Mouse (Mus musculus) olfactory bulb, adult 2 months (tissue): Measurements from ENCODE around the gene Atp8b2. TPM values are rescaled to one million over a fixed set of nuclear protein-coding genes. Genes with fewer than 3 reads are reported as not detected.

Experiments used
- H3K27ac ChIP-seq: fragments of 200-500 bp; 2 replicates; pipeline ENCODE4 v1.5.1; 2012; ENCODE audit warnings: low read depth, low read length; ENCODE audit not compliant: insufficient read depth
- H3K4me1 ChIP-seq: fragments of 200-500 bp; 2 replicates; pipeline ENCODE4 v1.6.1; 2012; ENCODE audit warnings: low read length; ENCODE audit not compliant: control insufficient read depth, insufficient read depth
- H3K4me3 ChIP-seq: fragments of 200-500 bp; 2 replicates; pipeline ENCODE4 v1.5.1; 2012; ENCODE audit warnings: mild to moderate bottlenecking, low read depth, low read length, moderate library complexity; ENCODE audit not compliant: insufficient read depth
- CTCF ChIP-seq: fragments of 200-500 bp; IDR thresholded peaks from 2 replicates; pipeline ENCODE4 v1.5.1; 2012; ENCODE audit warnings: low read depth, mild to moderate bottlenecking, low read length, moderate library complexity; ENCODE audit not compliant: insufficient read depth
- POLR2A ChIP-seq: fragments of 200-500 bp; IDR thresholded peaks from 2 replicates; pipeline ENCODE4 v1.6.1; 2012; ENCODE audit warnings: mild to moderate bottlenecking, low read depth, low read length, moderate library complexity; ENCODE audit not compliant: insufficient read depth
- WGBS: fragments of 180-500 bp; shearing (Covaris S2); methylation state at CpG from one replicate; pipeline ENCODE4 v1.1.7; 2018; 5-methylcytosine and 5-hydroxymethylcytosine counted together
- polyA plus RNA-seq: library from polyadenylated mRNA; stranded (reverse); fragments of >200 nt; gene quantifications from 2 replicates; pipeline ENCODE4 v1.2.4, GENCODE M21; 2012; ENCODE audit warnings: low replicate concordance; ENCODE audit not compliant: missing spikeins, insufficient read depth, insufficient read length

Gene Atp8b2
- polyA plus RNA-seq, 1 experiment, result not detected

DNA sequence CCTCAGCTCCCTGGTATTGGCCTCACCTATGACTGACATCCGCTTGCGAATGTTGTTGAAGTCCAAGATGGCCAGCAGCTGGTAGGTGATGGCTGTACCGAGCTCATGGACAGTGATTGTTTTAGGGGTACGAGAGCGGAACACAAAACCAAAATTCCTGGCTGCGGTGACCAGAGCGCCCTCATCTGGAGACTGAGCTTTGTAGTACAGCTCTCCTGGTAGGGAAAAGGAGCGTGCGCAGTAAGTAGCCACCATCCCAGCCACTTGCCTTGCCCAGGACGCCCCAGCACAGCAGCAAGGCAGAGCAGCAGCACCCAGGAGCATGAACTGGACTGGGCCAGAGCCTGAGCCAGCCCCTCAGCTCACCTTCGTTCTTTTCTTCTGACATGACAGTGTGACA is 15.3 kb downstream of the Atp8b2 start:
- no peak overlapping the region for H3K27ac ChIP-seq

DNA sequence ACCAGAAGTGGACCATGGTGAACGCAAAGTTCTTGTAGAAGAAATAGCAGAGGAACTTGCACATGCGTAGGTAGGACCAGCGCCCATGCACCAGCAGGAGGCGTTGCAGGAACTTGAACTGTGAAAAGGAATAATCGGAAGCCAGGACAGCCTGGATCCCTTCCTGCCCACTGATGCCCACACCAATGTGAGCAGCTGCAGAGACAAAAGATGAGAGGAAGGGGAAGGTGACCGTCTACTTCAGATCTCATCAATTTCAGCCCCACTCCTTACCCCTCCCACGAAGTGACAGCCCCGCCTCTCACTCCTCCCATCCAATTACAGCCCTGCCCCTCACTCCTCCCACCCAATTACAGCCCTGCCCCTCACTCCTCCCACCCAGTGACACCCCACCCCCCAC is 18.3 kb downstream of the Atp8b2 start:
- Histone ChIP-seq H3K4me1 (peaks cover 21% of the 10 kb centered on the region), H3K4me3 (no peak overlapping the region), H3K27ac (no peak overlapping the region)
- WGBS, result 74% methylated on average over 8 of the region's 8 CpGs
- TF ChIP-seq CTCF (no peak), POLR2A (no peak)

More for the DNA sequence above, 15.3 kb downstream of the Atp8b2 start:
- H3K4me1 ChIP-seq, result peaks cover 20% of the 10 kb centered on the region
- TF ChIP-seq CTCF (no peak), POLR2A (no peak)
- H3K4me3 ChIP-seq, result no peak overlapping the region
- WGBS, result 85% methylated on average over 11 of the region's 11 CpGs

DNA sequence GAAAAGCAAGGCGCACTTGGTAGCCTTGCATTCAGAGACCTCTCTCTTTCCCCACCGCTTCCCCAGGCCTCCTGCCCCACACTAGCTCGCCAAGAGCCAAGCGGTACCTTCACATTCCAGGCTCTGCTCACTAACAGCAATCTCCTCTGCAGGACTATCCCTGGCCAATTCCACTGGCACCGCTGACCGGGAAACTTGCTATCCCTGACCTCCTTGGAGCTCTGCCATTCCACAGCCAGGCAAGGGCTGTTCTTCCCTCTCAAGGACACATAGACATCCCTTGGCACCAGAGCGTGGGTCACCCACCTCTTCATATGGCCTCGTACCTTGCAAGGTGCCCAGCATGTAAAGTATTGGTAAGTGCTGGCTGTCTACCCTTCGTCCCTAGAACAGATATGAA is 20.4 kb downstream of the Atp8b2 start:
- no peak overlapping the region for H3K4me3 ChIP-seq
- WGBS, result 77% methylated on average over 9 of the region's 9 CpGs
- TF ChIP-seq POLR2A, result no peak
- no peak for TF ChIP-seq CTCF
- 0 out of 2 replicates have a peak, but pooled peaks cover 6% of the 10 kb centered on the region for H3K4me1 ChIP-seq
- no peak overlapping the region for H3K27ac ChIP-seq

DNA sequence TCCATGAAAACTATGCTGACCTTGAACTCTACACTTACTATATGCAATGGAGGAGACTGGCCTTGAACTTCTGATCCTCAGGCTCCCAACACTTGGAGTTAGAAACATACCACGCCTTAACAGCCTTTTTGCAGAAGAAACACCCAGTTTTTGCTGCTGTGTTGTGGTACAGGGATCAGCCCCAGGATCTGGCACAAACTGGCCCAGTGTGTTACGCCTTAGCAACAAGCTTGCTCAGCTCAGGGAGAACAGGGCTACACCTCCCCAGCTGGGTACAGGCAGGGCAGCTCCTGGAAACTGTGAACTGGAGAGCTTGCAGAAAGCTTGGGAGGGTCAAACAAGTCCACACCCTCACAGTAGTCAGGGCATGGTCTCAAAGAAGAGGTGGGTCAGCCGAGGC is 26.8 kb downstream of the Atp8b2 start:
- H3K27ac ChIP-seq, result no peak overlapping the region
- WGBS, result 93% methylated on average over 3 of the region's 3 CpGs
- TF ChIP-seq CTCF, result no peak
- no peak for TF ChIP-seq POLR2A
- H3K4me3 ChIP-seq, result no peak overlapping the region
- H3K4me1 ChIP-seq, result no peaks in the 10 kb centered on the region

DNA sequence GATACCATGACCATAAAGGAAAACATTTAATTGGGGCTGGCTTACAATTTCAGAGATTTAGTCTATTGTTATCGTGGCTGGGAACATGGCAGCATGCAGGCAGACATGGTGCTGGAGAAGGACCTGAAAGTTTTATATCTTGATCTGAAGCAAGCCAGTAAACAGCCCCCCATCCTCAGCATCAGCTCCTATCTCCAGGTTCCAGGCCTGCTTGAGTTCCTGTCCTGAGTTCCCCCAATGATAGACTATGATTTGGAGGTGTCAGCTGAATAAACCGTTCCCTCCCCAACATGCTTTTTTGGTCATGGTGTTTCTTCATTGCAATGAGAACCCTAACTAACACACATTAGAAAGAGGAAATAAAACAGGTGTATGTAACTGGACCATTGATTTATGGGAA is 30.4 kb downstream of the Atp8b2 start:
- Histone ChIP-seq H3K27ac (no peak overlapping the region), H3K4me1 (no peaks in the 10 kb centered on the region), H3K4me3 (no peak overlapping the region)
- WGBS, result 97% methylated on average over 2 of the region's 2 CpGs
- TF ChIP-seq POLR2A (no peak), CTCF (no peak)

DNA sequence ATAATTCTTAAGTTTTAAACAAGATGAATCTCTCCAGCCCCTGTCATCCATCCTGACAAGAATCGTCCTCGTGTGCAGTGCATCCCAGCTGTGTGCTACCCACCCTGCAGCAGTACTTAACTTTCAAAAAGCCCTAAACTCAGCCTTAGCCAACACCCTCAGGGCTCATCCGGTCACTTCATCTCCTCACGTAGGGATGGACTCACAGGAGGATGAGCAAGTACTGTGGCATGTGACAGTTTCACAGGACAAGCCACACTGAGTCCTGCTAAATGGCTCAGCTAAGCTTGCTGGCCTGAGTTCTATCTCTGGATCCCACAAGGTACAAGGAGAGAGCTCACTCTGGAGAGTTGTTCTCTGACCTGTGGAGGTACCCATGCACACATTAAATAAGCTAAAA is 34.4 kb downstream of the Atp8b2 start:
- Histone ChIP-seq H3K4me1 (no peaks in the 10 kb centered on the region), H3K27ac (no peak overlapping the region), H3K4me3 (no peak overlapping the region)
- WGBS, result 73% methylated on average over 4 of the region's 4 CpGs
- TF ChIP-seq CTCF (no peak), POLR2A (no peak)

DNA sequence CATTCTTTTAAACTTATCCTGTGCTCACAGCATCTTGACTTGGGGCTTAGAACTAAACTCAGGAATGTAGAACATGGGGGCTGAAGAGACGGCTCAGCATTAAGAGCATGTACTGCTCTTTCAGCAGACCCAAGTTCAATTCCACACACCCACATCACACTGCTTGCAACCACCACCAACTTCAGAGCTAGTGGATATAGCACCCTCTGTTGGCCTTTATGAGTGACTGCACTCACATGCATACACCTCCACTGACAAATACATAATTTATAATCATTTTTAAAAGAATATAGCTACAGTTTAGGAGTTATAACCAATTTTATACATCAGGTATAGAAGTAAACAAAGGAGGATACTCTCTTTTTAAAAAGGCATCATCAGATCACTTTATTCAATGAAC is 36.9 kb downstream of the Atp8b2 start:
- Histone ChIP-seq H3K4me3 (no peak overlapping the region), H3K27ac (no peak overlapping the region), H3K4me1 (no peaks in the 10 kb centered on the region)
- 97% methylated on average over 1 of the region's 1 CpGs for WGBS
- TF ChIP-seq CTCF (no peak), POLR2A (no peak)

DNA sequence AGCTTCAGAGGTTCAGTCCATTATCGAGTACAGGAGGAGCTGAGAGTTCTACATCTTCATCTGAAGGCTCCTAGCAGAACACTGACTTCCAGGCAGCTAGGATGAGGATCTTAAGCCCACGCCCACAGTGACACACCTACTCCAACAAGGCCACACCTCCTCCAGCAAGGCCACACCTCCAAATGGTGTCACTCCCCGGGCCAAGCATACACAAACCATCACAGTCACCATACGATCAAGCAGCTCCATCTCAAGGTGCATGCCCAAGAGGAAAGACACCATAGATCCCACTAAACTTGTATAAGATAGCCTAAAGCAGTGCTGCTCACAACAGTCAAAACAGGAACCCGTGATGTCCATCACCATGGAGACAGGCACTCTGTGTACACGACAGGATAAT is 42.6 kb downstream of the Atp8b2 start:
- 71% methylated on average over 6 of the region's 6 CpGs for WGBS
- TF ChIP-seq POLR2A (no peak), CTCF (no peak)
- no peak overlapping the region for H3K27ac ChIP-seq
- H3K4me1 ChIP-seq, result no peaks in the 10 kb centered on the region
- H3K4me3 ChIP-seq, result no peak overlapping the region

DNA sequence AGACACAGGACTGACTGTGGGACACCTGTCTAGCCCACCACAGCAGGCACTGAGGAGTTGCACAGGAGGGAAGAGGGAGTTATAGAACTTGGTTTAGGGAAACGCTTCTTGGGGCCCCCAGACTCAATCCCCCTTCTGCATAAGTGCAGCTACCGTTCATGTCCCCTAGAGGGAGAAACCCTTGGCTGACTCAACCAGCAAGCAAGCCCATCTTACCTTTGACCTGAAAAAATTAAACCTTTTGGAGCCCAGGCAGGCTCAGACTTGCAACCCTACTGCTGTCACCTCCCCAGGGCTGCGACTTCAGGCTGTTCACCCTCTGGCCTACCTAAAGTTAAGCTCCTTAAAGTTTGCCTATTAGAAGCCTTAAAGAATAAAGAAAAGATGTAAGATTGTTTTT is 45.9 kb downstream of the Atp8b2 start:
- 67% methylated on average over 3 of the region's 3 CpGs for WGBS
- Histone ChIP-seq H3K27ac (no peak overlapping the region), H3K4me3 (no peak overlapping the region), H3K4me1 (peaks cover 9% of the 10 kb centered on the region)
- TF ChIP-seq CTCF, result no peak
- TF ChIP-seq POLR2A, result no peak

DNA sequence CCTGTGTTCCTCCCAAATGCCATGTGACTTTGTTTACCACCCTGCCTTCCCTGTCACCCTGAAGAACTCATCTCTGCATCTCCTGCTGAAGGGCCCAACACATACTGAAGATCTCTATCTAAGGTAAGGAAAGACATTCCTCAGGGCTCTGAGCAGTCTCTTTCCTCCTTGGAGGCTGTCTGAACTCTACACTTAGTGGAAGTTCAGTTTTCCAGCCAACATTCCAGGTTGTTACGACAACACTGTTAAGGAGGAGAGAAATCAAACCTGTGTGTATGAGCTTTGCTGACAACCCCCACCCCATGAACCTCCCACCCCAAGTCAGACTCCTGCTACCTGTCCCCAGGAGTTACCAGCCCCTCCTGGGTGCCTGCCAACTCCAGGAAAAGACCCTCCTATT is 46.7 kb downstream of the Atp8b2 start:
- H3K4me1 ChIP-seq, result peaks cover 12% of the 10 kb centered on the region
- no peak for TF ChIP-seq POLR2A
- TF ChIP-seq CTCF, result no peak
- no peak overlapping the region for H3K27ac ChIP-seq
- 87% methylated on average over 1 of the region's 1 CpGs for WGBS
- H3K4me3 ChIP-seq, result no peak overlapping the region
